Mouse (Mus musculus) megakaryocyte, embryonic 14.5 days (primary cell): Measurements from ENCODE around the gene Tmem202.

Experiments used
- FLI1 ChIP-seq: IDR thresholded peaks from 2 replicates; pipeline ENCODE4 v1.6.1; 2012; ENCODE audit warnings: low read length, inconsistent platforms, mixed read lengths
- GATA1 ChIP-seq: IDR thresholded peaks from 3 replicates; pipeline ENCODE4 v1.6.1; 2012; ENCODE audit warnings: mixed read lengths, low read length, inconsistent platforms, borderline replicate concordance

DNA sequence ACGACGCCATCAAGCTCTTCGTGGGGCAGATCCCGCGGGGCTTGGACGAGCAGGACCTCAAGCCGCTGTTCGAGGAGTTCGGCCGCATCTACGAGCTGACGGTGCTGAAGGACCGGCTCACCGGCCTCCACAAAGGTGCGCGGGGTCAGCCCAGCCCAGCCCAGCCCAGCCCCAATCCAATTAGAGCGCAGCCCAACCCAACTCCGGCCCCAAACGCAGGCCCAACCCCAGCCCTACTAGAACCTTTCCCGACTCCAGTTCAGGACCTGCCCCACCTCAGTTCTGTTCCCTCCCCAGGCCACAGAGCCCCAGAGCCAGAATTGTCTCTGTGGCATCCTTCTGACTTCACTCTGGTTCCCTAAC is 38.8 kb upstream of the Tmem202 start:
- TF ChIP-seq FLI1 (no peak), GATA1 (no peak)
